Mouse (Mus musculus): ENCODE results near the gene Aox4. TPM values are rescaled to one million over a fixed set of nuclear protein-coding genes. Genes with fewer than 3 reads are reported as not detected.

Gene Aox4
- 1.5 TPM for polyA plus RNA-seq (2014; fragmentation: Illumina TruSeq; extraction: RNeasy Lipid Tissue Mini Kit (QIAGEN cat#74804); ENCODE audit: low read depth, low replicate concordance)

DNA sequence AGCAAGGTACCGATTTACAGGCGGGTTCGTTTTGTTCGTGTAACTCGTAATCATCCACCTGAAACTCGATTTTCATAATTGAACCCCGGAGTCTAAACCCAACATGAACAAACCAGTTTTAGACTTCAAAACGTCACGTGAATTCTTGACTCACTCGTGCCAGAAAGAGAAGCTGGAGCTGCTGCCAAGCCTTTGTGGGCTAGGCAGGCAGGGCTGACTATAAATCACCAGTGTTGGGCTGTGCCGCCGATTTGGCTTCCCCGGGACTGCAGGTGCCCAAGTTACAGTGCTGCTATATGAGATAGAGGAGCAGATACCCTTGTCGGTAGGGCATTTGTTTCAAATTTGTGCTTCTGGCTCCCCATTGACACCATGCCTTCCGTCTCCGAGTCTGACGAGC is at the start of gene Aox4:
Gene Aox4, plus strand, starts transcription at position 195 of the 400 bp plus-strand sequence.

GRCm38 (mm10) chr1:58278026-58278425 is 67.8 kb downstream of the Aox4 start, which contains the start of gene Aox2:
Aox2 (plus strand) TSS chr1:58278326.

Other genes with a start within 250 kb of the Aox4 start
- gene Sgo2a, start 214.4 kb upstream of the Aox4 start, polyA plus RNA-seq (2014; fragmentation: Illumina TruSeq; extraction: RNeasy Lipid Tissue Mini Kit (QIAGEN cat#74804); ENCODE audit: low read depth, low replicate concordance) = 57.9 TPM
- gene Kctd18, start 191.4 kb upstream of the Aox4 start, polyA plus RNA-seq (2014; fragmentation: Illumina TruSeq; extraction: RNeasy Lipid Tissue Mini Kit (QIAGEN cat#74804); ENCODE audit: low read depth, low replicate concordance) = 27.2 TPM
- 4.1 TPM for gene Aox1, start 180.5 kb upstream of the Aox4 start, polyA plus RNA-seq (2014; fragmentation: Illumina TruSeq; extraction: RNeasy Lipid Tissue Mini Kit (QIAGEN cat#74804); ENCODE audit: low read depth, low replicate concordance)
- 19.5 TPM for gene Aox3, start 97.3 kb upstream of the Aox4 start, polyA plus RNA-seq (2014; fragmentation: Illumina TruSeq; extraction: RNeasy Lipid Tissue Mini Kit (QIAGEN cat#74804); ENCODE audit: low read depth, low replicate concordance)
- 0.66 TPM for gene Aox2, start 67.9 kb downstream of the Aox4 start, polyA plus RNA-seq (2014; fragmentation: Illumina TruSeq; extraction: RNeasy Lipid Tissue Mini Kit (QIAGEN cat#74804); ENCODE audit: low read depth, low replicate concordance)
- gene Bzw1, start 182.5 kb downstream of the Aox4 start, polyA plus RNA-seq (2014; fragmentation: Illumina TruSeq; extraction: RNeasy Lipid Tissue Mini Kit (QIAGEN cat#74804); ENCODE audit: low read depth, low replicate concordance) = 252 TPM
- 127 TPM for gene Clk1, start 213.7 kb downstream of the Aox4 start, polyA plus RNA-seq (2014; fragmentation: Illumina TruSeq; extraction: RNeasy Lipid Tissue Mini Kit (QIAGEN cat#74804); ENCODE audit: low read depth, low replicate concordance)
- 13.2 TPM for gene Nif3l1, start 234.8 kb downstream of the Aox4 start, polyA plus RNA-seq (2014; fragmentation: Illumina TruSeq; extraction: RNeasy Lipid Tissue Mini Kit (QIAGEN cat#74804); ENCODE audit: low read depth, low replicate concordance)
- 58.8 TPM for gene Ppil3, start 235.1 kb downstream of the Aox4 start, polyA plus RNA-seq (2014; fragmentation: Illumina TruSeq; extraction: RNeasy Lipid Tissue Mini Kit (QIAGEN cat#74804); ENCODE audit: low read depth, low replicate concordance)